In the genomic region with DNA sequence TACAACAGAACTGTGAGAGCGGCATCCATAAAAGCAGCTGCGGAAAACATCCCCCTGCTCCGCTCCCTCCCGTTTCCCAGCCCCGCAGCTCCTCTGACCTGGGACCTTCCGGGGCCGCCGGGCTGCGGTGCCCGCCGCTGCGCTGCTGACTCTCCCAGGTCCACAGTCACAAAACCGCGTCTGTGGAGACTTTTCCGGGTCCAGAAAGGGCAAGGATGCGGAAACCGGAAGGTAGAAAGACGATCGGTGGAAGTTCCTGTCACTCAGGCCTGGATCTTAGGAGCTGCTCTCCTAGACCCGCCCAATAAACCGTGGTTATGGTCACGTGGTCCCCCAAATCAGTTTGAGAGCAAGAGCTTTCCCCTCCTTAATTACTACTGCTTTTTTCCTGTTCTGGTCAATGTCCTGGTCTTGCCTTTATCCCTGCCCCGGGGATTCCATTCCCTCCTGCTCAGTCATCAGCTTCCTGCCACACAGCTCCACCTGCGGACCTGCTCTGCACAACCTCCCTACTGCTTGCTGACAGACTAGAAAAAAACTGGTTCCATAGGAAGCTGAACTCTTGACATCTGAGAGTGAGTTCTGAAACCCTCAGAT, we compare ENCODE assay signal across 8 mouse cellular contexts. TPM values are rescaled to one million over a fixed set of nuclear protein-coding genes. Genes with fewer than 3 reads are reported as not detected.
DNase-seq lines count a peak whose midpoint lies in the region; ATAC-seq and TF ChIP-seq lines count a peak whose summit lies in the region.
"Not testable (repeated sequence)": the region's sequence is repeated elsewhere in the genome, so short reads cannot be mapped to it uniquely, and the experiment has no call there.

A gene (minus strand): TSS at position 471 of the 597 bp plus-strand sequence.

- peak; percentile 99 for ATAC-seq in forebrain, embryonic 14.5 days
- ATAC-seq in liver, postnatal 0 days, result peak; percentile 97
- peak; percentile 98 for ATAC-seq in neural tube, embryonic 13.5 days (ENCODE audit: low read depth)

- not testable (repeated sequence) for H3K36me3 ChIP-seq in forebrain, embryonic 14.5 days (ENCODE audit: control insufficient read depth, insufficient read depth, low read length); liver, postnatal 0 days (replicated peaks; ENCODE audit: insufficient read depth, low read length); neural tube, embryonic 13.5 days

- H3K4me1 ChIP-seq in forebrain, embryonic 14.5 days (ENCODE audit: control insufficient read depth, insufficient read depth, low read length); liver, postnatal 0 days (ENCODE audit: insufficient read depth); neural tube, embryonic 13.5 days (replicated peaks): not testable (repeated sequence)

- peak within 1 kb of the TSS; percentile 76 for H3K9ac ChIP-seq in forebrain, embryonic 14.5 days (ENCODE audit: low read length)
- H3K9ac ChIP-seq in liver, postnatal 0 days (replicated peaks), result peak within 1 kb of the TSS; percentile 67
- H3K9ac ChIP-seq in neural tube, embryonic 13.5 days, result peak within 1 kb of the TSS; percentile 84

- TF ChIP-seq EP300 in liver, postnatal 0 days (IDR thresholded peaks at IDR 0.05; ENCODE audit: low read depth), result not testable (repeated sequence)

- intact Hi-C loops in heart, postnatal 14 days (cut with DNase I), result not testable (repeated sequence)

- H3K4me3 ChIP-seq in forebrain, embryonic 14.5 days (ENCODE audit: low read depth, low read length), result peak within 1 kb of the TSS; percentile 48
- H3K4me3 ChIP-seq in liver, postnatal 0 days (ENCODE audit: low read depth, low read length), result peak within 1 kb of the TSS; percentile 68
- H3K4me3 ChIP-seq in neural tube, embryonic 13.5 days, result peak within 1 kb of the TSS; percentile 73

- not testable (repeated sequence) for TF ChIP-seq CTCF in liver, postnatal 0 days (IDR thresholded peaks at IDR 0.05; ENCODE audit: low read depth)

- not testable (repeated sequence) for H3K9me3 ChIP-seq in forebrain, embryonic 14.5 days (replicated peaks; ENCODE audit: control insufficient read depth, low read length); liver, postnatal 0 days (ENCODE audit: low read length); neural tube, embryonic 13.5 days

- under 1% methylated on average over 24 of the region's 24 CpGs for WGBS in forebrain, embryonic 14.5 days
- WGBS in liver, postnatal 0 days (ENCODE audit: insufficient replicate concordance), result 1% methylated on average over 24 of the region's 24 CpGs
- under 1% methylated on average over 24 of the region's 24 CpGs for WGBS in neural tube, embryonic 13.5 days

- DNase-seq in ES-CJ7 (ENCODE audit: low read depth, low spot score), result peak; percentile 77
- peak; percentile 42 for DNase-seq in cerebellum, adult 11 months
- peak; percentile 81 for DNase-seq in forebrain, embryonic 14.5 days (ENCODE audit: low spot score)
- peak; percentile 52 to 68 for DNase-seq in heart, postnatal 14 days
- DNase-seq in layer of hippocampus, adult 11-12 months (ENCODE audit: low spot score), result peak; percentile 68
- peak; percentile 46 for DNase-seq in liver, postnatal 0 days
- peak; percentile 64 for DNase-seq in testis, postnatal 10 days (ENCODE audit: low spot score)

- not testable (repeated sequence) for H3K27me3 ChIP-seq in forebrain, embryonic 14.5 days (replicated peaks; ENCODE audit: control insufficient read depth, insufficient read depth, low read length); liver, postnatal 0 days (ENCODE audit: insufficient read depth, low read length); neural tube, embryonic 13.5 days

- H3K27ac ChIP-seq in forebrain, embryonic 14.5 days (ENCODE audit: low read depth, low read length); liver, postnatal 0 days (ENCODE audit: low read depth): not testable (repeated sequence)
- H3K27ac ChIP-seq in neural tube, embryonic 13.5 days (replicated peaks), result peak within 1 kb of the TSS; percentile 42; the same call in 1 of the 2 replicates

- peak within 1 kb of the TSS; percentile 70 for H3K4me2 ChIP-seq in forebrain, embryonic 14.5 days (ENCODE audit: low read length)
- H3K4me2 ChIP-seq in liver, postnatal 0 days (ENCODE audit: low read depth, low read length), result peak within 1 kb of the TSS; percentile 73
- H3K4me2 ChIP-seq in neural tube, embryonic 13.5 days, result peak within 1 kb of the TSS; percentile 76

RNA-seq across cellular contexts. Expression of the gene that starts here (rescaled TPM):
- 14.0 and 14.1 TPM in 2 replicates for polyA plus RNA-seq in forebrain, embryonic 14.5 days (2014; fragmentation: Nextera tagmentation; extraction: Ambion mirVana)
- total RNA-seq in heart, postnatal 14 days (2021), result 1 to 10 TPM; 1.6 TPM
- 1.8 and 2.2 TPM in 2 replicates for polyA plus RNA-seq in liver, postnatal 0 days (2015; fragmentation: Nextera tagmentation; extraction: Ambion mirVana)
- polyA plus RNA-seq in neural tube, embryonic 13.5 days (2015; fragmentation: Nextera tagmentation; extraction: Ambion mirVana), result 9.1 and 9.6 TPM in 2 replicates
